Mouse (Mus musculus): ENCODE measurements at regions not wholly inside any gene's neighbourhood (a gene's known extent, or its start where the extent isn't known, plus 50 kb on each side); places are given as distances from the start of the nearest gene placed in this dataset.

DNA sequence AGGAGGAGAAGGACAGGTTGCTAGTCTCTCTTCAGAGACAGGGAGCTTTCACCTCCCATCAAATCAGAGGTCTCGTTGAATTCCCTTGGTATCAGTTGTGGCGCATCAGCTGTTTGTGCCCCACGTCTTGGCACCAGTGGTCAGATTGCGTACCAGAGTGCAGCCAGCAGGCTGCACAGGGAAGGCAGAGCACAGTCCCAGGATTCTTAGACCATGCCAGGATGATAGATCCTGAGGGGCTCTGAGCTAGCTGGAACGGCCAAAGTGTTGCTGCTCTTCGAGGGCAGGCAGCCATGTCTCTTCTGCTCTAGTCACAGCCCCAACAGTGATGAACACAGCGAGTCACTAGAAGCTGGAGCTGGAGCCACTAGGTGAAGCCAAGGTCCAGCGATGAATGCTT is 167.2 kb downstream of the B3glct start:
- no peak for TF ChIP-seq CTCF (IDR thresholded peaks at IDR 0.05; ENCODE audit: borderline replicate concordance, control insufficient read depth, extremely low read depth, insufficient read depth, low read length, poor library complexity)
- TF ChIP-seq POLR2A (IDR thresholded peaks at IDR 0.05; ENCODE audit: control insufficient read depth, extremely low read depth, insufficient read depth, low read length, poor library complexity) = no peak
